Mouse (Mus musculus) urinary bladder, postnatal 4 days (tissue): ENCODE results near the gene Ckm.
A peak's percentile ranks its signal among the peaks of the same experiment; 100 is the strongest.

ENCODE experiments used
- DNase-seq, 2 experiments: peaks; one replicate each; pipeline ENCODE4 v3.0.0; 2021 to 2022; ENCODE audit warnings: low spot score in 2 of 2

Gene Ckm

GRCm38 (mm10) chr7:19404476-19404875 lies at the start of gene Ckm:
TSS of gene Ckm (plus strand) at chr7:19404776.
- no peak for DNase-seq

DNA sequence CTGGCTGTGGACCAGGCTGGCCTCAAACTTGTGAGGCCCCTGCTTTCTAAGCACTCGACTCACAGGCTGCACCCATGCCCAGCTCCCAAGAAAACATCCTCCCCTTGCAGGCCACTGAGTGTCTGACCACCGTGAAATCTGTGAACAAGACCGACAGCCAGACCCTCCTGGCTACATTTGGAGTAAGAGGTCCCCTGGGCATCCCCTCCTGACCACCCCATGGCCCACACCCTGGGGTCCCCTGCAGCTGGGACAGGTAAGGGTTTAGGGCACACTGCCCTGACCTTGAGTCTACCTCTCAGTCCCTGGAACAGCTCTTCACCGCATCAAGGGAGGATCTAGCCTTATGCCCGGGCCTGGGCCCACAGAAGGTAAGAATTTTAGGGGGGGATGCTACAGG lies 49.6 kb upstream of the Ckm start:
- DNase-seq: no peak

GRCm38 (mm10) chr7:19356311-19356710 lies 48.3 kb upstream of the Ckm start:
- DNase-seq: no peak

GRCm38 (mm10) chr7:19357381-19358375 lies 46.9 kb upstream of the Ckm start:
- DNase-seq: no peak

DNA sequence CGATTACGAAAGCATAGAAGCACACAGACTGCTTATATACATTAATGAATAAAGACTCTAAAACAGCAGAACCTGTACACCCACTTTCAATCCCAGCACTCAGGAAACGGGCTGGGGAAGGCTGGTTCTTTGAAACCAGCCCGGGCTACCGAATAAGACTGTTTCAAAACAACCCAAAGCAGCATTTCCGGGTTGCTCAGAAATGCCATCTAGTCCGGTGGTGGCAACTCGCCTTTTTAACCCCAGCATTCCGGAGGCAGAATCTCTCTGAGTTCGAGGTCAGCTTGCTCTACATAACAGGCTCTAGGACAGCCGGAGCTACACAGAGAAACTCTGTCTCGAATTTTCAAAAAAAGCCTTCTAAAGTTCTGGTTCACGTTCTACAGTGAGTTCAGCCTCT lies 45.9 kb upstream of the Ckm start:
- DNase-seq: no peak

DNA sequence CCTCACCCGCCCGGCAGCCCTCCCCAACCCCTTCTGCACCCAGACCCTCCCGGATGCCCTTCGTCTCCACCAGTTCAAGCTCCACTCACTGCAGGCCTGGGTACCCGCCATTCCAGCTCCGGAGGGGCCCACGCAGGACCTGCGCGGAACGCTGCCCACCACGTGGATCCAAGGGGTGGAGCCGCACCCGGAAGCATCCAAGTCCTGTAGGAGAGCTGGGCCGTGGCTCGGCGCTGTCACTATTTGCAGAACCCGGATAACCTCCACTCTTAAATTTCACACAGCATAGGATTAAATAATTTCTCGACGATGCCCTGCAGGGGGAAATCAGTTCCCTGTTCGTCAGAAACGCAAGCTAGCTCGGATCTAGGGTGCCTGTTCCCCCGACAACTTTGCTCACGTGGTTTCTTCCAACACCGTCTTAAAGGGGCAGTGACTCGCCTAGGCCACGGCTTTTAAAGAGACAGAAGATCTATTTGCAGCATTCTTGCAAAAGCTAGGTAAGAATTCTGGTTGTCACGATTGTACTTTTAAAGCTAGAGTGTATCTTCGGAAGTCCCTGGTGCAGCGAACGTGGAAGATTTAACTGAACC lies 45.2 kb upstream of the Ckm start, which contains the start of the genes Cd3eap and Ppp1r13l:
Gene Cd3eap, minus strand, starts transcription at position 185 of the 593 bp plus-strand sequence.
Gene Ppp1r13l, plus strand, starts transcription at position 451 of the 593 bp plus-strand sequence.
- peak; percentile 82 to 85 for DNase-seq

DNA sequence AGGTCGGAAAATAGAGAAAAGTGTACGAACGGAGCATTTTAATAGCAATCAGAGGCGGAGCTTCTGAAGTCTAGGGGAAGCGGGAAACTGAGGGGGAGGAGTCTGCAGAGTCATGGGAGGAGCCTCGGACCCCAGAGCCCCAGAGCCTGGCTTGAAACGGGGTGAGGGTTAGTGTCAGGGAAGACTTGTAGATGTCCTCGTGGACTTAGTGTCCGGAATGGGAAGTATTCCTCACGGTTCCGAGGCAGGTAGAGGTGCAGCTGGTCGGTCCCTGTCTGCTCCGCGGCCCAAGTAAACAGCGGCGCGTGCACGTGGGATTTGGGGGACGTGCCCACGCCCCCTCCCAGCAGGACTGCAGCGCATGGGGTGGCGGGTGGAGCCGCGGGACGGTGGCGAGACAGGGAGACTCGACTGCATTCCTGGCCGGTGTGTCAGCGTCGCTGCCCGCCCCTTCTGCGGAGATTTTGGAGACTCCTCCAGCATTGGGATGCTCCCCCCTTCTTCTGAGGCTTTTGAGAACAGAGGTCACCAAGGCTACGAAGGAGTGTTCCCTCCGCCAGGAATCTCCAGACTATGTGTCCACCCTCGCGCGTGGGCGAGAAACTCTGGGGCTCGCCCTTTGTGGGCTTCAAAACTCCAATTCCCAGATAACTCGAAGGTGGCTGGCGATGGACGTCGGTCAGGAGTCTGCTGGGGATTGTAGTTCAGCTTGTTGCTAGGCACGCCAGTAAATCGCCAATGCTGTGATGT lies 44.5 kb upstream of the Ckm start:
- peak; percentile 77 for DNase-seq

- peak; percentile 87 to 90 for DNase-seq
Observed at GRCm38 (mm10) chr7:19360944-19361343, 43.6 kb upstream of the Ckm start.

GRCm38 (mm10) chr7:19361720-19362119 lies 42.9 kb upstream of the Ckm start:
- peak; percentile 66 to 80 for DNase-seq

- DNase-seq: no peak
Observed at GRCm38 (mm10) chr7:19362276-19362675, 42.3 kb upstream of the Ckm start.

GRCm38 (mm10) chr7:19363881-19364280 lies 40.7 kb upstream of the Ckm start:
- DNase-seq: peak; percentile 73 to 79

DNA sequence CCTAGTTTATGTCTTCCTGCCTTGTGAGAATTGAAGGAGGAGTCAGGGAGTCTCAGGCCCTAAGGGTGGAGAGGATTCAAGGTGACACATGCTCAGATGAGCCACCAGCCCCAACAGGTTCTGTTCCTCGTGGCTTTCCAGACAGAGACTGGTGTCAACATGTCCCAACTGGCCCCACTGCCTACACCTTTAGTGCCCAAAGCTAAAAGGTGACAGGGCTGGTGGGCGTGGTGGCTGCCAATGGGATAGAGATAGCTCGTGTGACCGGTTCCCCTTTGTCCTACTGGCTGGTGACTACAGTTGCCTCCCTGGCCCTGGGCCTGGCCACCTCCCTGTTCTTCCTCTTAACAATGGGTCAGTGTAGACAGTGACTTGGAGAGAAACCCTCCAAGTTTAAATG lies 39.2 kb upstream of the Ckm start:
- DNase-seq: peak in 1 of 2 experiments; percentile 45

GRCm38 (mm10) chr7:19368380-19368779 lies 36.2 kb upstream of the Ckm start:
- no peak for DNase-seq

DNA sequence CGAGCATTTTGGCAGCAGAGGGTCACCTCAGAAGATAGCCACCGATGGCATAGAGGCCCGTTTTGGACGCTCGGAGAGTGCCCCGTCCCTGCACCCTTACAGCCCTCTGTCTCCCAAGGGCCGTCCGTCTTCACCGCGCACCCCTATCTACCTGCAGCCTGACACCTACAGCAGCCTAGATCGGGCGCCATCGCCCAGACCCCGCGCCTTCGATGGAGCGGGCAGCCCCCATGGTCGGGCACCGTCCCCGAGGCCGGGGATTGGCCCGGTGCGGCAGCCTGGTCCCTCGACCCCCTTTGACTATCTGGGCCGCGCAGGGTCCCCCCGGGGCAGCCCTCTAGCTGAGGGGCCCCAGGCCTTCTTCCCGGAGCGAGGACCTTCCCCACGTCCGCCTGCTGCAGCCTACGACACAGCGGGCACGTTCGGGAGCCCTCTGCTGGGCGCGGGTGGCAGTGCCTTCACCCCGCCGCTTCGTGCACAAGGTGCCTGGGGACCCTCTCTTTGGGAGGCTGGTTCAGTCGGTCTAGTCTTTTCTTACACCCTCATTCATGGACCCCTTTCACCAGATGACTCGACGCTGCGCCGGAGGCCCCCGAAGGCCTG lies 34.7 kb upstream of the Ckm start:
- DNase-seq: peak in 1 of 2 experiments; percentile 74

- DNase-seq: no peak
Observed at GRCm38 (mm10) chr7:19373367-19373766, 31.2 kb upstream of the Ckm start.

DNA sequence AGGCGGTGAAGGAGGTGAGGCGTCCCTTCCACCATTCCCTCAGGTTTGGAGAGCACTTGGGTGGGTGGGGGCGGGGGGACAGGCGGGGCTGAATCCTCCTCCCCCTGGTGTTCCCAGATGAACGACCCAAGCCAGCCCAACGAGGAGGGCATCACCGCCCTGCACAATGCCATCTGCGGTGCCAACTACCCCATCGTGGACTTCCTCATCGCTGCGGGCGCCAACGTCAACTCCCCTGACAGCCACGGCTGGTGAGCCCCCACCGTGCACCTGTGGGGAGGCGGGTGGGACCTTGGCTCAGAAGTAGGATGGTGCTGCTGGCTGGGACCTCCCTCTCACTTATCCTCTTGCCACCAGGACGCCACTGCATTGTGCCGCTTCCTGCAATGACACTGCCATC lies 29.2 kb upstream of the Ckm start:
- no peak for DNase-seq

GRCm38 (mm10) chr7:19376019-19376418 lies 28.6 kb upstream of the Ckm start:
- DNase-seq: no peak

DNA sequence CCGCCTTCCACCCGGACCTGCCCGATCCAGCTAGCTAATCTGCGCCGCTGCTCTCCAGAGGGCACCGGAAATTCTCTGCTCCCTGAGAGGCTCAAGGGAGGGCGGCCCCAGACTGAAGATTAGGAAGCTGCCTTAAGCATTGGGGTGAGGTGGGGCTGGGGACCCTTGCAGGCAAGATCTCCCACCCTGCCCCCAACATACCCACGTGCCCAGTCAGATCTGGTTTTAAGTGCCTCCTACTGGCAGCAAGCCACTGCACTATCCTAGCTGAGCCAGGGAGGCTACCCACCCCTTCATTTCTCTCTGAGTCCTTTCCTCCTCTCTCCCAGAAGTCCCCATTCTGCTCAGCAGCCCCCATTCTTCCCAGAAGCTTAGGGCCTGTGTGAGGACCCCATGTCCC lies 26.5 kb upstream of the Ckm start:
- DNase-seq: no peak

GRCm38 (mm10) chr7:19381377-19382165 lies 23.0 kb upstream of the Ckm start, which contains the start of gene Ercc2:
TSS of gene Ercc2 (plus strand) at chr7:19382010.
- DNase-seq: peak; percentile 99

GRCm38 (mm10) chr7:19382166-19382541 lies 22.4 kb upstream of the Ckm start:
- no peak for DNase-seq

DNA sequence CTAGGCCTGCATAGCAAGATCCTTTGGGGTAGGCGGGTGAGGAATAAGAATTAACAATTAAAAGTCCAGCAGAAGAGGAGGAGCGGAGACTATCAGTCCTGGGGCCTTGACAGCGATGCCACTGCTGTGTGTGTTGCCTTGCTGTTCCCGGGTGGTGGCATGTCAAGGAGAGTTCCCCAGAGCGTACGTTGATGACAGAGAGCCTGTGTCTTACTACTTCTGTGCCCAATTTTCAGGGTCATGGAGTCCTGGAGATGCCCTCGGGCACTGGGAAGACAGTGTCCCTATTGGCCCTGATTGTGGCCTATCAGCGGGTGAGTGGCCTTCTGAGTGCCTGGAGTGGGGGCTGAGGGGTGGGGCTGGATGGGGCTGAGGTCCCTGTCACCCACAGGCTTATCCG lies 20.9 kb upstream of the Ckm start:
- DNase-seq: no peak
